Mouse (Mus musculus): ENCODE results near the gene Apopt1. TPM values are rescaled to one million over a fixed set of nuclear protein-coding genes. Genes with fewer than 3 reads are reported as not detected.
"Not testable (repeated sequence)": the region's sequence is repeated elsewhere in the genome, so short reads cannot be mapped to it uniquely, and the experiment has no call there.

Apopt1 gene
- total RNA-seq, 2 experiments from 2014 or later = 27.0 to 33.0 TPM

- intact Hi-C loops (cut with DNase I) = loop anchor here (5.0 kb wide), 1 partner anchor 36 kb away; no protein-coding TSS in a partner anchor
- no peak for DNase-seq
Measured at GRCm38 (mm10) chr12:111703301-111703700, 9.8 kb upstream of the Apopt1 start.

- DNase-seq = no peak
- intact Hi-C loops (cut with DNase I) = loop anchor here (5.0 kb wide), 2 partner anchors 37 to 47 kb away; no protein-coding TSS in a partner anchor
Measured at GRCm38 (mm10) chr12:111704609-111705008, 8.5 kb upstream of the Apopt1 start.

GRCm38 (mm10) chr12:111705186-111705973, 7.7 kb upstream of the Apopt1 start:
- no peak for DNase-seq
- intact Hi-C loops (cut with DNase I) = loop anchor here (5.0 kb wide), 1 partner anchor 48 kb away; no protein-coding TSS in a partner anchor

GRCm38 (mm10) chr12:111708181-111708580, 4.9 kb upstream of the Apopt1 start:
- no peak for DNase-seq
- intact Hi-C loops (cut with DNase I) = loop anchor here (5.0 kb wide), 1 partner anchor 51 kb away; no protein-coding TSS in a partner anchor

GRCm38 (mm10) chr12:111710091-111710490, 3.0 kb upstream of the Apopt1 start:
- intact Hi-C loops (cut with DNase I) = no loop called here
- no peak for DNase-seq

GRCm38 (mm10) chr12:111712476-111712875, 585 bp upstream of the Apopt1 start:
- intact Hi-C loops (cut with DNase I) = no loop called here
- DNase-seq = no peak

- DNase-seq; intact Hi-C loops (cut with DNase I): not testable (repeated sequence)
Measured at GRCm38 (mm10) chr12:111713880-111714279, 819 bp downstream of the Apopt1 start.

- no peak for DNase-seq
- intact Hi-C loops (cut with DNase I) = no loop called here
Measured at GRCm38 (mm10) chr12:111716505-111716904, 3.4 kb downstream of the Apopt1 start.

- intact Hi-C loops (cut with DNase I) = no loop called here
- DNase-seq = peak; percentile 50
Measured at GRCm38 (mm10) chr12:111718656-111719055, 5.6 kb downstream of the Apopt1 start.

- no peak for DNase-seq
- intact Hi-C loops (cut with DNase I) = no loop called here
Measured at GRCm38 (mm10) chr12:111720222-111720621, 7.2 kb downstream of the Apopt1 start.

- intact Hi-C loops (cut with DNase I) = no loop called here
- peak; percentile 75 for DNase-seq
Measured at GRCm38 (mm10) chr12:111722654-111723053, 9.6 kb downstream of the Apopt1 start.

- intact Hi-C loops (cut with DNase I) = no loop called here
- DNase-seq = peak; percentile 83
Measured at GRCm38 (mm10) chr12:111724638-111725337, 11.7 kb downstream of the Apopt1 start.

GRCm38 (mm10) chr12:111725338-111726121, 12.5 kb downstream of the Apopt1 start:
- intact Hi-C loops (cut with DNase I) = no loop called here
- peak; percentile 23 for DNase-seq

GRCm38 (mm10) chr12:111726122-111726463, 13.0 kb downstream of the Apopt1 start:
- DNase-seq = peak; percentile 7
- intact Hi-C loops (cut with DNase I) = no loop called here

- DNase-seq = no peak
- intact Hi-C loops (cut with DNase I) = no loop called here
Measured at GRCm38 (mm10) chr12:111727956-111728355, 14.9 kb downstream of the Apopt1 start.

- DNase-seq = peak; percentile 93
- intact Hi-C loops (cut with DNase I) = loop anchor here (5.0 kb wide), 1 partner anchor 65 kb away; no protein-coding TSS in a partner anchor
Measured at GRCm38 (mm10) chr12:111731822-111732807, 19.1 kb downstream of the Apopt1 start.

GRCm38 (mm10) chr12:111732921-111733320, 19.9 kb downstream of the Apopt1 start:
- DNase-seq = peak; percentile 16
- intact Hi-C loops (cut with DNase I) = loop anchor here (5.0 kb wide), 1 partner anchor 66 kb away; no protein-coding TSS in a partner anchor

GRCm38 (mm10) chr12:111734912-111735311, 21.9 kb downstream of the Apopt1 start:
- no peak for DNase-seq
- intact Hi-C loops (cut with DNase I) = loop anchor here (5.0 kb wide), 1 partner anchor 68 kb away; no protein-coding TSS in a partner anchor

GRCm38 (mm10) chr12:111736676-111737075, 23.6 kb downstream of the Apopt1 start:
- DNase-seq; intact Hi-C loops (cut with DNase I): not testable (repeated sequence)
